Mouse (Mus musculus) cerebellum, postnatal 10 days (tissue): ENCODE measurements around the gene Fam227a.
A peak's percentile ranks its signal among the peaks of the same experiment; 100 is the strongest.

Experiments
- DNase-seq, 2 experiments: peaks; one replicate each; pipeline ENCODE4 v3.0.0; 2021; ENCODE audit warnings: mixed read lengths in 2 of 2

Gene Fam227a

GRCm38 (mm10) chr15:79615501-79615900 lies 43.3 kb downstream of the Fam227a start:
- DNase-seq: no peak

GRCm38 (mm10) chr15:79609226-79609625 lies 49.5 kb downstream of the Fam227a start:
- no peak for DNase-seq

DNA sequence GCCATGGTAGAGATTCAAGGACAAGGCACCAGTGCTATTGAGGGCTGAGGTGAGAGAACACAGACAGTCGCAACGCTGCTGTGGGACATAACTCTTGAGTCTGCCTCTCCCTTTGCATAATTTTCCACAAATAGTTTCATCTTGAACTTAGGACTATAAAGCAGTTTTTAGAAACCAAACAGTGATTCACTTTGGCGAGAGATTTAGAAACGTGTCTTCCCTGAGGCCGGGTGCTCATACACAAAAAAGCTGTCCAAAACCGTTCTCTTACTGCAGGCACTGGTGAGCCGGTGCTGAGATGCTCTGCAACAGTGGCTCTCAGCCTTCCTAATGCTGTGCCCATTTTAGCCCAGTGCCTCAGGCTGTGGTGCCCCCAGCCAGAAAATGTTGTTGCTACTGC lies 50.5 kb downstream of the Fam227a start:
- DNase-seq: no peak

GRCm38 (mm10) chr15:79607757-79608156 lies 51.0 kb downstream of the Fam227a start:
- DNase-seq: peak; percentile 41 to 49

DNA sequence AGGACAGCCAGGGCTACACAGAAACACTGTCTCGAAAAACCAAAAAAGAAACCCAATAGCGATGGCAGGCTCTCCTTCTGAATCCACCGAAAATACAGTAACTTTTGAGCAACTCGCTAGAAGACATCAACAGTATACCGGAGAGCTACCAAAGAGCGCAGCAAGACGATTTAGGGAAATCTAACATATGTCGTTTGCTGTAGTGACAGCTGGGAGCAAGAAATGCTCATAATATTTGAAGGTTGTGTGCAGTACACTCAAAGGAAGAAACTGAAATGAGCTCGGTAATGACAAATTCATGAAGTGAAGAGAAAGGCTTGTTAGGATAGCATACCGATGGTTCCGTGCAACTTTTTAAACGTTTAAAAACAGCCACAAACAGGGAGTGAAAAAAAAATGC lies 52.6 kb downstream of the Fam227a start:
- DNase-seq: no peak

DNA sequence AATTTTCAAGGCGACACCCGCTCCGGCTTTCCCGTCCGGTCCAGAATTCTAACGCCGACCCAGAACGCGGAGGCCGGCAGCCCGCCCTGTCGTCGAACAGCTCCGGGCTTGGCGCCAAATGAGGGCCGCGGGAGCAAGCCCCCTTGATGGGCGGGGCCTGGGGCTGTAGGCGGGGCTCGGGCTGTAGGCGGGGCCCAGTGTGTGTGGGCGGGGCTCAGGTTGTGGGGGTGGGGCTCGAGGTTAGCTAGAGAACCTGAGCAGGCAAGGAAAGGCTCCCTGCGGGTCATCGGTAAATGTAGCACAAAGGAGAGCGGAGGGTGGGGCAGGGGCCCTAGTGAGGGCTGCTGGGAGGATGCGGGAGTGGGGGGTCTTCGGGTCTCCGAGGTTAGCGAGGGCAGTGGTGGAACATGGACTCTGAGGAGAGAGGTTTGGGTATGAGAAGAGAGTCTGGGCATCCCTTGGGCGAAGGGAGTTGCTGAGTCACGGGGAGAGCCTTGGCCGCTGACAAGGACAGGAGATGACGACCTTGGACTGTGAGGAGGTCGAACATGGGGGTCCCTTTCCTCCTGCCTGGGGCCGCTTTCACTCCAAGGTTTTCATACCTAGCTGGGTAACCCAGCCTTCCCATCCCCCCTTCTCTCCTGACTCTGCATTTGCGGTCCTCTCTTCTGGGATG lies 53.6 kb downstream of the Fam227a start, which contains the start of gene Dmc1:
Gene Dmc1 (minus strand): TSS at position 120 of the 676 bp plus-strand sequence.
- peak; percentile 71 to 72 for DNase-seq

DNA sequence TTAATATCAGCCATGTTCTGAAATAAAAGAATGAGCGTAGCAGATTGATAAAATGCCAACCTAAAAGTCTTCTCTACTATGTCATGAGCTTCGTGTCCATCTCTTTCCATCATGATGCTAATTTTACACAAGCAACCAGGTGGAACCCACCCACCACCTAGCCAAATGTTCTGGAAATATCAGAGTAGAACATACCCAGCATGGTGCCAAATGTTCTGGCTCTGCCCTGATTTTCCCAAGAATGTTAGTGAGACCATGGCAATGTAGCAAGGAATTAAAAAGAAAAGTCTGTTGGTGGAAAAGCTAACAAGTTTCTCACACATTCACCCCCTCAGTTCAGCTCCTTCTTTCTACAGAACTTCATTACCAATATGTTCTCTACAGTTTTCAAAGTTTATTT lies 58.6 kb downstream of the Fam227a start:
- DNase-seq: peak in 1 of 2 experiments; percentile 15

- DNase-seq: no peak
Observed at GRCm38 (mm10) chr15:79598715-79599114, 60.0 kb downstream of the Fam227a start.

GRCm38 (mm10) chr15:79581581-79581980 lies 77.2 kb downstream of the Fam227a start:
- DNase-seq: no peak

GRCm38 (mm10) chr15:79577671-79578426 lies 80.9 kb downstream of the Fam227a start:
- DNase-seq: no peak

DNA sequence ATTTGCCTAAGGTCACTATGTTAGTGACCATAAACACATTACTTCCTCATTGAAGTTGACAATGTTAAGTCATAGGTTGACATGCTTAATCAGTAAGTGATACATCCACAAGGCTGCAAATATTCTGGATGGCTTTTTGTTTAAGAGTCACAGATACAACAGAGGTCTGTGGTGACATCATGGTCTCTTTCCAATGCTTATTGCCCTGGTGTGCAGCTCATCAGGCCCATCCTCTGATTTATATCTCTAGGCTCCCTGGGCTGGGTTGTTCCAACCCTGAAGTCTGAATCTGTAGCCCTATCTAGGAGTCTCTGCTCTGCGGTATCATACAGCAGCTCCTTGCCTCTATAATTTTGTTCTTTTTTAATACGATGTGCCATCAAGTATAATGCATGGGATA lies 81.8 kb downstream of the Fam227a start:
- DNase-seq: no peak

DNA sequence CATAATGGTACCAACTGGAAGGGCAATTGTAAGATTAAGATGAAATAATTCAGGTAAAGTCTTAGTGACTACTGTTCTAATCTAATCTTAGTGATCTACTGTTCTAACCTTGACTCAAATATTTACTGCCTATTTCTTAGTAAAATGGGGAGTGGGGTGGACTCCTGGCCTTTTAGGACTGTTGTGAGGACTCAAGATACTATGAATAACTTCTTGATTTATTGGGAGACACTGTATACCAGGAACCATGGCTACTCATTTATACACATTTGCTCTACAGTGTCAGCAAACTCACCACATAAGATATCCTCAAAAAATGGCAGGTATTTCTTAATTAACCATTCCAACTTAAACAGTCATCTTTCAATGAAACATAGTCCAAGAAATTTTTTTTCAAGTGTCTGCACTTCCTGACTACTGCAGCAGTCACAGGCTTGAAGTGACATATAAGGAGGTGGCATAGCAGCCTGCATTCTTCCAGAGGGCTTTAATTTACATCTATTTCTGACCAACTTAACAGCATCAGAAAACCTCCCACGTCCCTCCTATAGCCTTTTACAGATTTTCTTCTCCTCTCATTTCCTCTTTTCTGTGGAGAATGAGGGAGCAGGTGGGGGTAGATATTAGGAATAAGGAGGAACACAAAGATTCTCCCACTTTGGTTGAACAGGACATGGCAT lies 83.1 kb downstream of the Fam227a start:
- no peak for DNase-seq

DNA sequence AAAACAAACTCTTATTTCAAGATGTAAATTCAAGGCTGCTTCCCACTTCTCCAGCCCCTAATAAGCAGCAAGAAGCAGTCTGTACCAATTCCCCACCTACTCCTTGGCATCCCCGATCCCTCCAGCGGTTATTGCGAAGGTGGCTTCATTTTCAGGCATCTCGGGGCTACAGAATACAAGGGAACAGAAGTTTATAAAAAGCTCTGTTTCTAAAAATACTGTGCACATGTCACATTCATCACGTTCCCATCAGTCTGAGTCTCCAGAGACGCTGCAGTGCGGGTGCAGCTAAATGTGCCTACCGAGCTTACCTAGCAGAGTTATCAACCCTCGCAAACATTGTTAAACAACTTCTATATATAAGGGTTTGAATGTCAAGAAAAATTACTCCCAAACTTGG lies 96.3 kb downstream of the Fam227a start:
- DNase-seq: no peak

- DNase-seq: no peak
Observed at GRCm38 (mm10) chr15:79559649-79560048, 99.1 kb downstream of the Fam227a start.
